Mouse (Mus musculus) stomach, postnatal 0 days (tissue): Measurements from ENCODE around the gene Cnnm4. TPM values are rescaled to one million over a fixed set of nuclear protein-coding genes. Genes with fewer than 3 reads are reported as not detected.

Source experiments
- ATAC-seq: fragments of 200-750 bp; cut with Nextera tagmentation; 2 replicates; pipeline ENCODE4 v1.8.0; 2017; ENCODE audit not compliant: low FRiP score, low TSS enrichment
- DNase-seq: peaks from one replicate; pipeline ENCODE4 v3.0.0-alpha.2; 2016; ENCODE audit warnings: low spot score
- H3K27ac ChIP-seq: fragments of 300-500 bp; sonication (generic); replicated peaks from 2 replicates; pipeline ENCODE4 v1.5.1; 2014; ENCODE audit warnings: mild to moderate bottlenecking, control low read depth
- H3K27me3 ChIP-seq: fragments of 300-500 bp; sonication (generic); 2 replicates; pipeline ENCODE4 v1.6.1; 2014; ENCODE audit warnings: low read length; ENCODE audit not compliant: control insufficient read depth, insufficient read depth
- H3K36me3 ChIP-seq: fragments of 300-500 bp; sonication (generic); 2 replicates; pipeline ENCODE4 v1.6.1; 2014; ENCODE audit warnings: low read length, mixed read lengths; ENCODE audit not compliant: control insufficient read depth, insufficient read depth
- H3K4me1 ChIP-seq: fragments of 300-500 bp; sonication (generic); replicated peaks from 2 replicates; pipeline ENCODE4 v1.6.1; 2014; ENCODE audit warnings: antibody characterized with exemption; ENCODE audit not compliant: control insufficient read depth, insufficient read depth
- H3K4me2 ChIP-seq: fragments of 300-500 bp; sonication (generic); replicated peaks from 2 replicates; pipeline ENCODE4 v1.6.1; 2014; ENCODE audit warnings: low read depth, mild to moderate bottlenecking, control low read depth, moderate library complexity
- H3K4me3 ChIP-seq: fragments of 300-500 bp; sonication (generic); 2 replicates; pipeline ENCODE4 v1.5.1; 2014; ENCODE audit warnings: low read depth, low read length, control low read depth
- H3K9ac ChIP-seq: fragments of 300-500 bp; sonication (generic); 2 replicates; pipeline ENCODE4 v1.6.1; 2014; ENCODE audit warnings: mild to moderate bottlenecking, low read length, control low read depth, mixed read lengths
- H3K9me3 ChIP-seq: fragments of 300-500 bp; sonication (generic); 2 replicates; pipeline ENCODE4 v1.6.1; 2016; ENCODE audit warnings: low read length; ENCODE audit not compliant: control insufficient read depth
- CTCF ChIP-seq: IDR thresholded peaks from 2 replicates; pipeline ENCODE4 v1.5.1; 2016; ENCODE audit warnings: antibody characterized with exemption, low read depth, mild to moderate bottlenecking, moderate library complexity
- EP300 ChIP-seq: optimal IDR thresholded peaks from 2 replicates; pipeline ENCODE3; 2016; ENCODE audit warnings: antibody characterized with exemption
- WGBS: fragments of 180-500 bp; shearing (Covaris S2); extraction: QIAGEN DNeasy Blood & Tissue Kit; methylation state at CpG from one replicate; pipeline ENCODE4 v1.1.7; 2014; 5-methylcytosine and 5-hydroxymethylcytosine counted together
- polyA plus RNA-seq: library from polyadenylated mRNA; unstranded; fragments of >200 nt; fragmentation: Nextera tagmentation; extraction: Ambion mirVana; gene quantifications from 2 replicates; pipeline ENCODE4 v1.2.1, GENCODE M21; 2015

Cnnm4 gene
- polyA plus RNA-seq, 1 experiment from 2014 or later = 18.2 TPM

GRCm38 (mm10) chr1:36513310-36513709 is 41.9 kb downstream of the Cnnm4 start:
- Histone ChIP-seq H3K27ac (no peak overlapping the region), H3K4me3 (peak overlapping the region; percentile 98), H3K27me3 (no peaks in the 10 kb centered on the region), H3K9me3 (no peaks in the 10 kb centered on the region), H3K36me3 (peaks cover 5% of the 10 kb centered on the region; the same call in 1 of the 2 replicates), H3K4me2 (peak overlapping the region; percentile 96), H3K4me1 (peaks cover 2% of the 10 kb centered on the region; the same call in 1 of the 2 replicates), H3K9ac (peak overlapping the region; percentile 96)
- WGBS = 4% methylated on average over 1 of the region's 1 CpGs
- TF ChIP-seq CTCF (no peak), EP300 (no peak)
- DNase-seq (no peak), ATAC-seq (no peak)

- TF ChIP-seq CTCF (peak; percentile 69), EP300 (no peak)
- H3K27ac ChIP-seq = no peak overlapping the region
- peak overlapping the region; percentile 96 for H3K4me2 ChIP-seq
- ATAC-seq = no peak
- H3K27me3 ChIP-seq = no peaks in the 10 kb centered on the region
- no peaks in the 10 kb centered on the region for H3K9me3 ChIP-seq
- WGBS = 62% methylated on average over 2 of the region's 2 CpGs
- no peak overlapping the region; the same call in 1 of the 2 replicates for H3K4me3 ChIP-seq
- no peak overlapping the region for H3K9ac ChIP-seq
- DNase-seq = peak; percentile 45
- peaks cover 2% of the 10 kb centered on the region; the same call in 1 of the 2 replicates for H3K4me1 ChIP-seq
- H3K36me3 ChIP-seq = peaks cover 5% of the 10 kb centered on the region; the same call in 1 of the 2 replicates
Measured at GRCm38 (mm10) chr1:36513718-36514117, 42.3 kb downstream of the Cnnm4 start.

GRCm38 (mm10) chr1:36518259-36518658 is 46.8 kb downstream of the Cnnm4 start:
- H3K4me3 ChIP-seq = no peak overlapping the region
- H3K27ac ChIP-seq = no peak overlapping the region
- WGBS = 76% methylated on average over 3 of the region's 3 CpGs
- peaks cover 26% of the 10 kb centered on the region for H3K36me3 ChIP-seq
- 0 out of 2 replicates have a peak, but pooled peaks cover 2% of the 10 kb centered on the region for H3K4me1 ChIP-seq
- no peaks in the 10 kb centered on the region for H3K9me3 ChIP-seq
- DNase-seq (no peak), ATAC-seq (no peak)
- H3K4me2 ChIP-seq = no peak overlapping the region
- H3K27me3 ChIP-seq = no peaks in the 10 kb centered on the region
- no peak overlapping the region for H3K9ac ChIP-seq
- TF ChIP-seq CTCF (no peak), EP300 (no peak)

- H3K27ac ChIP-seq = no peak overlapping the region
- H3K4me2 ChIP-seq = no peak overlapping the region
- DNase-seq (no peak), ATAC-seq (no peak)
- 72% methylated on average over 11 of the region's 11 CpGs for WGBS
- no peak overlapping the region for H3K4me3 ChIP-seq
- H3K36me3 ChIP-seq = peaks cover 26% of the 10 kb centered on the region
- H3K27me3 ChIP-seq = no peaks in the 10 kb centered on the region
- TF ChIP-seq EP300 = no peak
- no peak for TF ChIP-seq CTCF
- H3K9me3 ChIP-seq = no peaks in the 10 kb centered on the region
- no peaks in the 10 kb centered on the region for H3K4me1 ChIP-seq
- no peak overlapping the region for H3K9ac ChIP-seq
Measured at GRCm38 (mm10) chr1:36519626-36520025, 48.2 kb downstream of the Cnnm4 start.

GRCm38 (mm10) chr1:36522210-36522609 is 50.8 kb downstream of the Cnnm4 start:
- Histone ChIP-seq H3K4me2 (no peak overlapping the region), H3K4me1 (no peaks in the 10 kb centered on the region), H3K27me3 (no peaks in the 10 kb centered on the region), H3K27ac (no peak overlapping the region), H3K36me3 (peaks cover 32% of the 10 kb centered on the region), H3K4me3 (no peak overlapping the region), H3K9me3 (no peaks in the 10 kb centered on the region), H3K9ac (no peak overlapping the region)
- 94% methylated on average over 7 of the region's 7 CpGs for WGBS
- DNase-seq = no peak
- ATAC-seq = no peak
- TF ChIP-seq CTCF = no peak
- TF ChIP-seq EP300 = no peak

GRCm38 (mm10) chr1:36523332-36524013 is 52.1 kb downstream of the Cnnm4 start:
- Histone ChIP-seq H3K4me3 (no peak overlapping the region), H3K9me3 (no peaks in the 10 kb centered on the region), H3K27me3 (no peaks in the 10 kb centered on the region), H3K4me1 (no peaks in the 10 kb centered on the region), H3K4me2 (no peak overlapping the region), H3K9ac (no peak overlapping the region), H3K27ac (no peak overlapping the region), H3K36me3 (peaks cover 27% of the 10 kb centered on the region)
- TF ChIP-seq CTCF = no peak
- no peak for TF ChIP-seq EP300
- 48% methylated on average over 9 of the region's 9 CpGs for WGBS
- ATAC-seq (no peak), DNase-seq (no peak)
